Mouse (Mus musculus): ENCODE measurements around the gene Zmynd11. TPM values are rescaled to one million over a fixed set of nuclear protein-coding genes. Genes with fewer than 3 reads are reported as not detected.

Zmynd11 gene
- total RNA-seq, 4 experiments from 2014 or later: 79.7 to 99.3 (median 89.4) TPM

- DNase-seq (ENCODE audit: low spot score in 2 of 2): no peak
Measured at GRCm38 (mm10) chr13:9656613-9657012, 108.5 kb downstream of the Zmynd11 start.

GRCm38 (mm10) chr13:9653018-9653417 lies 112.1 kb downstream of the Zmynd11 start:
- DNase-seq (ENCODE audit: low spot score in 2 of 2): no peak

- DNase-seq (ENCODE audit: low spot score in 2 of 2): no peak
Measured at GRCm38 (mm10) chr13:9650580-9650979, 114.5 kb downstream of the Zmynd11 start.

- DNase-seq (ENCODE audit: low spot score in 2 of 2): no peak
Measured at GRCm38 (mm10) chr13:9649894-9650293, 115.2 kb downstream of the Zmynd11 start.

GRCm38 (mm10) chr13:9648716-9649115 lies 116.4 kb downstream of the Zmynd11 start:
- DNase-seq (ENCODE audit: low spot score in 2 of 2): no peak

GRCm38 (mm10) chr13:9637949-9638348 lies 127.2 kb downstream of the Zmynd11 start:
- DNase-seq (ENCODE audit: low spot score in 2 of 2): no peak

GRCm38 (mm10) chr13:9636505-9636904 lies 128.6 kb downstream of the Zmynd11 start:
- no peak for DNase-seq (ENCODE audit: low spot score in 2 of 2)

- no peak for DNase-seq (ENCODE audit: low spot score in 2 of 2)
Measured at GRCm38 (mm10) chr13:9635951-9636350, 129.2 kb downstream of the Zmynd11 start.
